Mouse (Mus musculus): ENCODE data around the gene Foxp3. TPM values are rescaled to one million over a fixed set of nuclear protein-coding genes. Genes with fewer than 3 reads are reported as not detected.

Gene Foxp3
- total and polyA plus RNA-seq, 3 experiments, result 0.21 to 0.38 TPM; not detected in 1

DNA sequence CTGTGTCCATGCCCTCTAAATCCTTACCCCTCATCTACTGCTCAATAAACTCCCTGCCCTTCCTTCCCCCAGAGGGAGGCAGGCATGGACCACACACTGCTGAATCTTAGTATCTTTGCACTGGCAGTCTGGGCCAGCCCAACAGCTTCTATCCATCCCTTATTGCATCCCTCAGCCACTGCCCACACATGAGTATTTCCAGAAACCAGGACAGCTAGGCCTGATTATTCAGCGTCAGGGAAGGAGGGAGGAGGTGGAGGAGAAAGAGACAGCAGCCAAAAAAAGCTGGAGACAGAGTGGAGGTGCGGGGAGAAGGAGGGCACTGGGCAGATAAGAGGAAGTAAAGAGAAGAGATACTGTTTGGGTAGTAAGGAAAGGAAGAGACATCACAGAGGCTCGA is 61.7 kb downstream of the Foxp3 start:
- TF ChIP-seq EP300 (IDR thresholded peaks at IDR 0.05; ENCODE audit: low read length) (no peak), RAD21 (IDR thresholded peaks at IDR 0.05; ENCODE audit: low read depth, low read length) (no peak), NRF1 (IDR thresholded peaks at IDR 0.05; ENCODE audit: low read depth, low read length) (no peak), SIN3A (IDR thresholded peaks at IDR 0.05; ENCODE audit: low read length) (no peak), TCF12 (IDR thresholded peaks at IDR 0.05; ENCODE audit: low read depth, low read length) (no peak), MYC (IDR thresholded peaks at IDR 0.05; ENCODE audit: low read depth, low read length) (no peak), RCOR1 (conservative IDR thresholded peaks at IDR 0.05; ENCODE audit: low read depth, low read length) (no peak), ETS1 (conservative IDR thresholded peaks at IDR 0.05; ENCODE audit: low read depth, low read length) (no peak), CHD2 (IDR thresholded peaks at IDR 0.05; ENCODE audit: low read length) (no peak), JUND (conservative IDR thresholded peaks at IDR 0.05; ENCODE audit: low read depth, low read length) (no peak)
- peaks cover 0 to 4% of the 10 kb centered on the region in 2 experiments; a peak in 1 of 4 replicates for H3K4me1 ChIP-seq (ENCODE audit: control insufficient read depth in 1 of 2, insufficient read depth in 2 of 2)
- in situ Hi-C loops (cut with MboI; ENCODE audit: low pct_ligation_motif_present, low pct_unique_long_range_greater_than_20kb, low sequenced_read_pairs), result no loop called here
- H3K79me2 ChIP-seq (replicated peaks; ENCODE audit: control insufficient read depth, extremely low read depth, insufficient read depth, poor library complexity, severe bottlenecking), result no peaks in the 10 kb centered on the region
- H3K9ac ChIP-seq (ENCODE audit: insufficient read depth, low read depth), result no peak overlapping the region
- H3K36me3 ChIP-seq (replicated peaks in 1 of 2; ENCODE audit: control insufficient read depth in 1 of 2, insufficient read depth in 1 of 2, low read length in 1 of 2), result no peaks in the 10 kb centered on the region
- DNase-seq (ENCODE audit: extremely low read depth), result no peak
- H3K27me3 ChIP-seq (replicated peaks), result peaks cover 5% of the 10 kb centered on the region
- dilution Hi-C loops (cut with MboI; ENCODE audit: extremely low pct_ligation_motif_present, extremely low pct_unique_long_range_greater_than_20kb, low sequenced_read_pairs), result no loop called here
- H3K27ac ChIP-seq (ENCODE audit: insufficient read depth, low read depth), result no peak overlapping the region
- no peaks in the 10 kb centered on the region for H3K9me3 ChIP-seq (replicated peaks; ENCODE audit: low read length)
- no peak overlapping the region for H3K4me3 ChIP-seq (replicated peaks in 1 of 3; ENCODE audit: low read depth in 2 of 3, low read length in 2 of 3, poor library complexity in 1 of 3)
- no peak overlapping the region for H3K4me2 ChIP-seq (ENCODE audit: insufficient read depth, low read depth, poor library complexity, severe bottlenecking)

DNA sequence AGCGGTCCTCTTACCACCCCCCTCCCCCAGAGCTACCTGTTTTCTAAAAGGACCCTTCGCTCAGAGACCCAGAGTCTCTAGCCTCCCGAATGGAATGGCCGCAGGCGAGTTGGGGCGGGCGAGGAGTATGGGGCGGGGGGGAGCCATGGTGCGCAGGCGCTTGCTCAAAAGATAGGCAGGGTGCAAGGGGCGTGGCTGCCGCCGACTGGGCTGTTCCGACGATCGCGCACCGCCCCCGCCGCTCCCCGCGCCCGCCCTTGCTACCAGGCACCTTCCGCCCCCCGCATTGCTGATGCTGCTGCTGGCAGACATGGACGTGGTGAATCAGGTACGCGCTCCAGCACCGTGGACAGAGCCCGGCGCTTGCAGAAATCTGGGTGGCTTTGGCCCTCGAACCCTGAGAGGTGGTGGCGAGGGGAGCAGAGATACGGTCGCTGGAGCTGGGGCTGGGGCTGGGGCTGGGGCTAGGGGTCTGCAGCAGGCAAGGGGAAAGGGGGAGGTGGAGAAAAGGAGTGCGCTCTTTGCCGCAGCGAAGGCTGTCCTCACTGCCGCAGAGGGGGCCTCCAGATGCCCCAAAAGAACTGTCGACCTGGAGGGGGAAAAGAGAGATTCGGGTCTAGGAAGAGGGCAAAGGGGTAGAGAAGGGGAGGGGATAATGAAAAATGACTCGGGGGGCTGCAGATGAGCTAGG is 65.1 kb downstream of the Foxp3 start, which contains the start of gene Syp:
Syp (plus strand) TSS at position 71 of the 691 bp plus-strand sequence.
- Histone ChIP-seq H3K4me3 (replicated peaks in 1 of 3; ENCODE audit: low read depth in 2 of 3, low read length in 2 of 3, poor library complexity in 1 of 3) (peak within 1 kb of the TSS; percentile 15 to 58 (median 36)), H3K4me2 (ENCODE audit: insufficient read depth, low read depth, poor library complexity, severe bottlenecking) (peak within 1 kb of the TSS; percentile 93), H3K9me3 (replicated peaks; ENCODE audit: low read length) (no peaks in the 10 kb centered on the region), H3K79me2 (replicated peaks; ENCODE audit: control insufficient read depth, extremely low read depth, insufficient read depth, poor library complexity, severe bottlenecking) (no peaks in the 10 kb centered on the region), H3K4me1 (ENCODE audit: control insufficient read depth in 1 of 2, insufficient read depth in 2 of 2) (peaks cover 0 to 4% of the 10 kb centered on the region in 2 experiments; a peak in 1 of 4 replicates), H3K9ac (ENCODE audit: insufficient read depth, low read depth) (peak within 1 kb of the TSS; percentile 48; the same call in 1 of the 2 replicates), H3K36me3 (replicated peaks in 1 of 2; ENCODE audit: control insufficient read depth in 1 of 2, insufficient read depth in 1 of 2, low read length in 1 of 2) (no peaks in the 10 kb centered on the region), H3K27ac (ENCODE audit: insufficient read depth, low read depth) (no peak within 1 kb of the TSS), H3K27me3 (replicated peaks) (peaks cover 13% of the 10 kb centered on the region)
- TF ChIP-seq MAX (IDR thresholded peaks at IDR 0.05; ENCODE audit: low read length) (no peak), MEF2A (IDR thresholded peaks at IDR 0.05; ENCODE audit: borderline replicate concordance, low read depth, low read length) (0 out of 2 replicates have a peak, but pooled peaks have one; percentile 16), USF2 (conservative IDR thresholded peaks at IDR 0.05; ENCODE audit: low read depth, low read length) (no peak), POLR2AphosphoS2 (IDR thresholded peaks at IDR 0.05; ENCODE audit: low read depth, low read length) (no peak), MAZ (IDR thresholded peaks at IDR 0.05; ENCODE audit: low read depth, low read length) (0 out of 2 replicates have a peak, but pooled peaks have one; percentile 62), BHLHE40 (IDR thresholded peaks at IDR 0.05; ENCODE audit: low read depth, low read length) (no peak), NRF1 (IDR thresholded peaks at IDR 0.05; ENCODE audit: low read depth, low read length) (peak; percentile 82), ELF1 (IDR thresholded peaks at IDR 0.05; ENCODE audit: low read depth, low read length) (peak; percentile 36; the same call in 1 of the 2 replicates), MXI1 (IDR thresholded peaks at IDR 0.05; ENCODE audit: low read depth, low read length) (peak; percentile 75), HCFC1 (IDR thresholded peaks at IDR 0.05; ENCODE audit: low read depth, low read length) (peak; percentile 47; the same call in 1 of the 2 replicates), SIN3A (IDR thresholded peaks at IDR 0.05; ENCODE audit: low read length) (peak; percentile 87), POLR2A (IDR thresholded peaks at IDR 0.05; ENCODE audit: low read depth, low read length) (peak; percentile 42; the same call in 1 of the 2 replicates), RCOR1 (conservative IDR thresholded peaks at IDR 0.05; ENCODE audit: low read depth, low read length) (no peak), TCF12 (IDR thresholded peaks at IDR 0.05; ENCODE audit: low read depth, low read length) (peak; percentile 28; the same call in 1 of the 2 replicates)
- in situ Hi-C loops (cut with MboI; ENCODE audit: low pct_ligation_motif_present, low pct_unique_long_range_greater_than_20kb, low sequenced_read_pairs), result no loop called here
- dilution Hi-C loops (cut with MboI; ENCODE audit: extremely low pct_ligation_motif_present, extremely low pct_unique_long_range_greater_than_20kb, low sequenced_read_pairs), result no loop called here
- peak; percentile 68 for DNase-seq (ENCODE audit: extremely low read depth)
